Mouse (Mus musculus) midbrain, postnatal 0 days (tissue): Measurements from ENCODE around the gene Cd274. TPM values are rescaled to one million over a fixed set of nuclear protein-coding genes. Genes with fewer than 3 reads are reported as not detected.

Experiments
- ATAC-seq: fragments of 200-750 bp; cut with Nextera tagmentation; 2 replicates; pipeline ENCODE4 v1.8.0; 2017; ENCODE audit warnings: moderate number of reproducible peaks, mild to moderate bottlenecking, moderate TSS enrichment, moderate library complexity; ENCODE audit not compliant: low FRiP score
- DNase-seq: peaks from one replicate; pipeline ENCODE4 v3.0.0-alpha.2; 2015; ENCODE audit warnings: low spot score
- H3K27ac ChIP-seq: fragments of 300-500 bp; sonication (generic); 2 replicates; pipeline ENCODE4 v1.5.1; 2014; ENCODE audit warnings: low read depth, mild to moderate bottlenecking, low read length, mixed read lengths
- H3K27me3 ChIP-seq: fragments of 300-500 bp; sonication (generic); 2 replicates; pipeline ENCODE4 v1.6.1; 2014; ENCODE audit warnings: low read length, control low read depth, mixed read lengths; ENCODE audit not compliant: insufficient read depth
- H3K36me3 ChIP-seq: fragments of 300-500 bp; sonication (generic); 2 replicates; pipeline ENCODE4 v1.6.1; 2014; ENCODE audit warnings: low read length, control low read depth, mixed read lengths; ENCODE audit not compliant: insufficient read depth
- H3K4me1 ChIP-seq: fragments of 300-500 bp; sonication (generic); 2 replicates; pipeline ENCODE4 v1.6.1; 2014; ENCODE audit warnings: mild to moderate bottlenecking, control low read depth, antibody characterized with exemption, low read length, mixed read lengths; ENCODE audit not compliant: insufficient read depth
- H3K4me2 ChIP-seq: fragments of 300-500 bp; sonication (generic); 2 replicates; pipeline ENCODE4 v1.6.1; 2014; ENCODE audit warnings: low read depth, mild to moderate bottlenecking, low read length, mixed read lengths; ENCODE audit not compliant: poor library complexity, severe bottlenecking
- H3K4me3 ChIP-seq: fragments of 300-500 bp; sonication (generic); 2 replicates; pipeline ENCODE4 v1.5.1; 2014; ENCODE audit warnings: low read depth, mild to moderate bottlenecking, low read length, moderate library complexity
- H3K9ac ChIP-seq: fragments of 300-500 bp; sonication (generic); replicated peaks from 2 replicates; pipeline ENCODE4 v1.6.1; 2014; ENCODE audit warnings: mild to moderate bottlenecking, low read length, moderate library complexity, mixed read lengths; ENCODE audit not compliant: poor library complexity, severe bottlenecking
- H3K9me3 ChIP-seq: fragments of 300-500 bp; sonication (generic); 2 replicates; pipeline ENCODE4 v1.6.1; 2016; ENCODE audit warnings: low read length, control low read depth
- CTCF ChIP-seq: IDR thresholded peaks from 2 replicates; pipeline ENCODE4 v1.5.1; 2016; ENCODE audit warnings: antibody characterized with exemption, mild to moderate bottlenecking
- WGBS: fragments of 180-500 bp; shearing (Covaris S2); extraction: QIAGEN DNeasy Blood & Tissue Kit; methylation state at CpG from one replicate; pipeline ENCODE4 v1.1.7; 2014; 5-methylcytosine and 5-hydroxymethylcytosine counted together
- polyA plus RNA-seq: library from polyadenylated mRNA; unstranded; fragments of >200 nt; fragmentation: Nextera tagmentation; extraction: Ambion mirVana; gene quantifications from 2 replicates; pipeline ENCODE4 v1.2.1, GENCODE M21; 2015
- total RNA-seq: library from RNA; depleted of rRNA; stranded (reverse); fragments of >200 nt; gene quantifications from 2 replicates; pipeline ENCODE4 v1.2.3, GENCODE M21; 2014

Gene Cd274
- total and polyA plus RNA-seq, 2 experiments from 2014 or later, result 0.22 to 0.38 TPM

DNA sequence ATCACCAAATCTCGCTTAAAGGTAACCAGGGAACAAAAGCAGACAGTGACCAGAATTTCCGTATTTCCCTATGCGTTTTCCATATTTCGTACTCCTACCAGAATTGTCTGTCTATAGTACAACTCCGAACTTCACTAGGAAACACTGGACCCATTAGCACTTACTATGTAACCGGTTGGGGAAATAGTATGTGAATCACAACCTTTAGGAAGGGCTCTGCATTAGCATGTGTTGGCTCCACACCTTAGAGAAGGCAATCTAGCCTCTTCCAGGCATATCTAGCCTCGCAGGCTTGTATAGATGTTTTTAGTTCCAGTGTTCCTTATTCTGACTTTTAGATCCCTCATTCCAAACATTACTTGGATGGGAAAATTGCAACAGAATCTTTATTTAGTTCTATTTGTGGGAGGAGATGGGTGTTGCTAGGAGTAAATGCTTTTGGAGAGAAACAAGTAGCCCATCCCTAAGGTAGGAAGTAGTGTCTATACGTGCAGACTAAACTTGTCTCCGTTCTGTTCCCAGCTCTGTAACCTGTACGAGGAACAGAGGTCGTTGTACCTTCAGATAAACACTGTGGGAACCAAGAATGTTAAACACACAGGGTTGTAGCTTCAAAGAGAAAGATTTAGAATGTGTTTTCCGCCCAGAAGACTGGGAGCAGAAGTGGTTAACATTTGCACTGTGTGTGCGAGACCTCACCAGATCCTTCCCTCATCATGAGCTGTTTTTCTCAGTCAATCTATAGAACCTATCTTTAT lies 4.9 kb upstream of the Cd274 start:
- Histone ChIP-seq H3K27ac (0 out of 2 replicates have a peak overlapping the region, but pooled peaks have one; percentile 27), H3K4me3 (peak overlapping the region; percentile 69), H3K9ac (peak overlapping the region; percentile 76; the same call in 1 of the 2 replicates), H3K4me1 (peaks cover 9% of the 10 kb centered on the region), H3K36me3 (0 out of 2 replicates have a peak, but pooled peaks cover 4% of the 10 kb centered on the region), H3K4me2 (peak overlapping the region; percentile 75), H3K27me3 (no peaks in the 10 kb centered on the region), H3K9me3 (no peaks in the 10 kb centered on the region)
- DNase-seq (no peak), ATAC-seq (peak; percentile 47; the same call in 1 of the 2 replicates)
- WGBS, result 48% methylated on average over 13 of the region's 13 CpGs
- TF ChIP-seq CTCF, result no peak

DNA sequence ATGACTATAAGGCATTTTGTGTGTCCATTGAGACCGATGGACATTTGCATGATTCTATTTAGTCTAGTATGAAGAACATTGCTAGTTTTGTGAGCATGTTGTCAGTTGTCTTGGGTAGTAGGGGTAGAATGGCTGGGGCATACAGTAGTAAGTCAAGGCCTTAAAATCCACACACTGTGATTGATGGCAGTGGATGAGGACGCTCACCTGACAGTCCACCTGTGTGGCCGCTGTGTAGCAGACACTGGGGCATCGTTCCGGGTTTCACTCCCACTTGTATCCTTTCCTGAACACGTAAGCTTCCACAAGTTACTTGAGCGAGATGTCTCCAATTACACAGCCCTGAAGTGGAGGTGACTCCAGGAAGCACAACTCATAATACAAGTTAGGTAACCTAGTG lies 3.7 kb upstream of the Cd274 start:
- no peak for ATAC-seq
- no peak for DNase-seq
- Histone ChIP-seq H3K9ac (no peak overlapping the region), H3K9me3 (no peaks in the 10 kb centered on the region), H3K27me3 (no peaks in the 10 kb centered on the region), H3K4me2 (no peak overlapping the region), H3K27ac (no peak overlapping the region), H3K36me3 (0 out of 2 replicates have a peak, but pooled peaks cover 4% of the 10 kb centered on the region), H3K4me1 (peaks cover 9% of the 10 kb centered on the region), H3K4me3 (no peak overlapping the region)
- 92% methylated on average over 7 of the region's 7 CpGs for WGBS
- no peak for TF ChIP-seq CTCF

DNA sequence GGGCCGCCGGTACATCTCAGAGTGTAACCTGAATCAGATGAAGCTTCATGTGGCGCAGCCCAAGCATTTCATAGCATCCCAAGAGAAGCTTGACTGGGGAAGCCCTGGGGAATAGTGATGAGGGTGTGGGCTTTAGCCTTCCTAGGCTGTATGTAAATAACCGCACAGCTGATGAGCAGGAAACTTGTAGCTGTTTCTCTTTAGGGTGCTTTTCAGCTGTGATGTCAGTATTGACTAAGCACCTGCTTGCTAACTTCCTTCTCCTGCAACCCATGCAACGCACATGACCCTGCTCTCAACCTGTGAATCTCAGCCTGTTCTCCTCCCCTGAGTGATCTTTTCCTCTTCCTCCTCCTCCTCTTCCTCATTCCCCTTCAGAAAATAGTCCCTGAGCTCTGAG lies 3.2 kb upstream of the Cd274 start:
- no peaks in the 10 kb centered on the region for H3K9me3 ChIP-seq
- H3K9ac ChIP-seq, result no peak overlapping the region
- no peaks in the 10 kb centered on the region for H3K36me3 ChIP-seq
- no peaks in the 10 kb centered on the region for H3K27me3 ChIP-seq
- H3K27ac ChIP-seq, result no peak overlapping the region
- TF ChIP-seq CTCF, result no peak
- no peak for DNase-seq
- WGBS, result 81% methylated on average over 5 of the region's 5 CpGs
- H3K4me1 ChIP-seq, result peaks cover 9% of the 10 kb centered on the region
- no peak overlapping the region for H3K4me3 ChIP-seq
- no peak for ATAC-seq
- H3K4me2 ChIP-seq, result no peak overlapping the region

DNA sequence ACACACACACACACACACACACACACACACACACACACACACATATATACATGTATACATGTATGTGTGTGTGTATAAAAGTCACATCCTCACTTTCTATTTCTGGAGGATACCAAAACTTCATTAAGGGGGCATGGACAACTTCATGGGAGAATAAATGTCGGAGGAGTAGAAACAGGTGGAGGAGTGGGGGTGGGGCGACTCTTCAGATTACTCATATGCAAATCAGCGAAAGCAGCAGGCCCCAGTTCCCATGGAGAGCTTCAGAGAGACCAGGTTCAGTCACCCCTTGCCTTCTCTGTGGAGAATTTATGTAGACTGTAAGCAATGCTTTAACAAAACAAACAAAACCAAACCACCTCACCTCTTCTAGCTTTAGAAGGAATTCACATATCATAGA lies 2.1 kb upstream of the Cd274 start:
- WGBS, result 23% methylated on average over 3 of the region's 3 CpGs
- Histone ChIP-seq H3K9ac (no peak overlapping the region), H3K4me2 (no peak overlapping the region), H3K4me1 (peaks cover 9% of the 10 kb centered on the region), H3K27me3 (no peaks in the 10 kb centered on the region), H3K9me3 (no peaks in the 10 kb centered on the region), H3K27ac (no peak overlapping the region), H3K4me3 (no peak overlapping the region), H3K36me3 (no peaks in the 10 kb centered on the region)
- TF ChIP-seq CTCF, result no peak
- DNase-seq (no peak), ATAC-seq (no peak)

DNA sequence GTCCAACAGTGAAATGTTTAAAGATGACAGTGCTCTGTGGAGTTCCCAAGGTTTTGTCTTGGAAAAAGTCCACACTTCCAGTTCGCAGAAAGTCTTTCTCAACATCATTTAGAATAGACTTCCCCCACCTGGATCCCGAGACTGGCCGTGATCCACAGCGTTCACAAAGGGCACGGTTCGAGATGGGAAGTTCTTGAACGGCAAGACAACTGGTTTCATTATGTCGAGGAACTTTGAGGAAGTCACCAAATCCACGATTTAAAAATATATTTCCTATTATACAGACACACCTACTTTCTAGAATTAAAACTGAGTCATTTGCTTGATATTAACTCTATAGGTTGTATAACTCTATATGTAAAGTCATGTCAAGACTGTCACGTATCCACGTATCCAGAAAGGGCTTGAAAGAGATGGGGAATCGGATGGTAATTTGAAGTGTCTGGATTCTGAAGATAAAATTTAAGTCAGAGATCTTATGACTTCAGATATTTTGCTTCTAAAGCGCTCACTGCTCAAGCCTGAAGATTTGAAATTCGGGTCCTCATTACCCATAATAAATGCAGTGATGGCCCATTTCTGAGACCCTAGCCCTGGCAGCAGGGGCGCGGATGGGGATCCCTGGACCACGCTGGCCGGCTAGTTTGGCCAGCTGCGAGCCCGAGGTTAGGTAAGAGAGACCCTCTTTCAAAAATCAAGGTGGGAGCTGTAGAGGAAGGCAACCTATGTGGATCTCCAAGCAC lies 858 bp upstream of the Cd274 start:
- Histone ChIP-seq H3K4me3 (peak overlapping the region; percentile 47), H3K9ac (peak overlapping the region; percentile 34; the same call in 1 of the 2 replicates), H3K9me3 (no peaks in the 10 kb centered on the region), H3K4me1 (no peaks in the 10 kb centered on the region; the same call in 1 of the 2 replicates), H3K36me3 (no peaks in the 10 kb centered on the region), H3K4me2 (peak overlapping the region; percentile 75), H3K27me3 (no peaks in the 10 kb centered on the region), H3K27ac (no peak overlapping the region)
- TF ChIP-seq CTCF, result no peak
- WGBS, result 61% methylated on average over 20 of the region's 20 CpGs
- ATAC-seq (no peak), DNase-seq (no peak)

DNA sequence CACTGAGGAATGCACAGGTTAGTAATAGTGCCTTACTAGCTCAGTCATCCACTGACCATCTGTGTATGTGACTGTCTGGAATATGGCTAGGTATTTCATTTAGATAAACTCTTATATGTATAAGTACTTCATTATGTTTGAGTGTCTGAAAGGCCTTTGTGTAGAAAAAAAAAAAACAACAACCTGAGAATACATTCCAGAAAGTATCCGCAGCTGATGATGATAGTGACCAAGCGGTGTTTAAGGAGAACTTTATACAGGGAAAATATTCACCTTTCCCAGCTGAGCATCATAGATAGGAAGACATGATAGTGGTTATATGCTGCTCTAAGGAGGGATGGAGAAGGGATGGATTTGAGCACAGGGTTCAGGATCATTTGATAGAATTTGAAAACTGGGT lies 786 bp downstream of the Cd274 start:
- Histone ChIP-seq H3K27me3 (no peaks in the 10 kb centered on the region), H3K4me3 (no peak overlapping the region), H3K36me3 (no peaks in the 10 kb centered on the region), H3K27ac (no peak overlapping the region), H3K4me1 (no peaks in the 10 kb centered on the region), H3K9ac (no peak overlapping the region), H3K9me3 (no peaks in the 10 kb centered on the region), H3K4me2 (no peak overlapping the region)
- TF ChIP-seq CTCF, result no peak
- DNase-seq (no peak), ATAC-seq (no peak)
- WGBS, result 90% methylated on average over 2 of the region's 2 CpGs
